Mouse (Mus musculus) cerebellum, adult 2 months (tissue): Measurements from ENCODE around the gene Megf11.

Source experiments
- CTCF ChIP-seq: fragments of 200-500 bp; IDR thresholded peaks from 2 replicates; pipeline ENCODE4 v1.5.1; 2011; ENCODE audit warnings: low read depth, mild to moderate bottlenecking, control low read depth, low read length, moderate library complexity, borderline replicate concordance; ENCODE audit not compliant: insufficient read depth
- POLR2A ChIP-seq: fragments of 200-500 bp; IDR thresholded peaks from 2 replicates; pipeline ENCODE4 v1.6.1; 2011; ENCODE audit warnings: low read length, control low read depth, borderline replicate concordance; ENCODE audit not compliant: insufficient read depth

DNA sequence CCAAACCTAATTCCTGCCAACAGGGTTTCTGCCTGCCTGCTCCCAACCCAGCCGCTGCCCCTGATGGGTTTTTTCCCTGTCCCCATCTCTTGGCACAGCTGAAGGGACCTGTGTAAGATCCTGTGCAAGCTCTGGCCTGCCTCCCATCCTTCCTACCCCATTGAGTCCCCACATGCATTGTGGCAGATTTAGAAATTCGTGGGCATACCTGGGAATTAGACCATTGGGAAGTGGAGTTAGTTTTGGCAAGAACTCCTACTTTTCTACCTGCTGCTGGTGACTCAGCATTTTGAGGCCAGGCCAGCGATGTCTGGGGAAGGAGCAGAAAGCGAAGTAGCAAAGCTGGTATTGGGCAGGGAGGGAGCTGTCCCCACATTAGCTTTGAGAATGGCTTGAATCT, 102.0 kb downstream of the Megf11 start:
- no peak for TF ChIP-seq CTCF
- no peak for TF ChIP-seq POLR2A
